Mouse (Mus musculus) neural tube, postnatal 0 days (tissue): ENCODE data around the gene Hspb9. TPM values are rescaled to one million over a fixed set of nuclear protein-coding genes. Genes with fewer than 3 reads are reported as not detected.

ENCODE experiments used
- polyA plus RNA-seq: library from polyadenylated mRNA; unstranded; fragments of >200 nt; fragmentation: Nextera tagmentation; extraction: Ambion mirVana; gene quantifications from 2 replicates; pipeline ENCODE4 v1.2.1, GENCODE M21; 2015

Hspb9 gene
- polyA plus RNA-seq: 0.37 TPM in 1 of 2 replicates, not detected in the other

DNA sequence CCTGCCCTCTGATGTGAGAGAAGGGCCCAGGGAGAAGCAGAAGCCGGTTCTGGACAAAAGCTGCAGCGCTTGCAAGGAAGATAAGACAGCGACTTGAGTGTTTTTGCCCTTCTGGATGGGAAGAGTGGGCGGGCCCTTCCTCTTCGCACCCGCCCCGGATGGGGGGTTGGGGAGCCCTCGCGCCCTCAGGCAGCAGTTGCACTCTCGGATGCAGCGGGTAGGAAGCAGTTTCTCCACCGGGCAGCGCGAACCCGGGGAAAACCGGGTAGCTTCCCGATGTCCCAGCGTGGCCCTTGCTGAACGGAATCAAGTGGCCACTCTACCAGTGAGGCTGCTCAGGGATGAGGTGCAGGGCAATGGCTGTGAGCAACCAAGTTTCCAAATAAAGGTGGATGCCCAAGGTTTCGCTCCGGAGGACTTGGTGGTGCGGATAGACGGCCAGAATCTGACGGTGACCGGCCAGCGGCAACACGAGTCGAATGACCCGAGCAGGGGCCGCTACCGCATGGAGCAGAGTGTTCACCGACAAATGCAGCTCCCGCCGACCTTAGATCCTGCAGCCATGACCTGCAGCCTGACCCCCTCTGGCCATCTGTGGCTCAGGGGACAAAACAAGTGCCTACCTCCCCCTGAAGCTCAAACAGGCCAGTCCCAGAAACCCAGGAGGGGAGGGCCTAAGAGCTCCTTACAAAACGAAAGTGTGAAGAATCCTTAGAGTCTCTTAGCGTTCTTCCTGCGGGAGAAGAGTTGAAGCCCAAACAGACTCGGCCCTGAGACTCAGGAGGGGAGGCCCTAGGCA is at the start of gene Hspb9:
Gene Hspb9, plus strand, starts transcription at position 116 of the 799 bp plus-strand sequence.

DNA sequence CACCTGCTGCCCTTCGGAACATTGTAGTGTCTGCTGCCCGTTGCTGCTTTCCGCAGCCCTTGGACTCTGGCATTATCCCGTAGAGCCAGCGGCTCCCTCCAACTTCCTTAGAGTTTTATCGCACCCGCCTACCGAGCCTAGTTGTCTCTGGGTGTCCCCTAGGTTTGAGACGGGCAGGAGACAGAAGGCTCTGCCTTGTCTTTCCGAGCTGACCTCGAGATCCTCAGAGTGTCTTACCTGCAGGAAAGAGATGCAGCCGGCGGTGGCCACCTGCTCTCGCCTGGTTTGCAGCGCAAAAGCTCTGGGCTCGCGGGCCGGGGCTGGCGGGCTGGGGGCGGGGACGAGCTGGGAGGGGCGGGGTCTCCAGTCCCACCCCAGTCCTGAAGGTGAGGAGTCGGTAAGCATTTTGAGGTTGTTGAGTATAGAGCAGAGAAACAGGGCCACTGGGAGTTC is 21.5 kb upstream of the Hspb9 start, which contains the start of gene Zfp385c:
Gene Zfp385c, minus strand, starts transcription at position 292 of the 453 bp plus-strand sequence.

DNA sequence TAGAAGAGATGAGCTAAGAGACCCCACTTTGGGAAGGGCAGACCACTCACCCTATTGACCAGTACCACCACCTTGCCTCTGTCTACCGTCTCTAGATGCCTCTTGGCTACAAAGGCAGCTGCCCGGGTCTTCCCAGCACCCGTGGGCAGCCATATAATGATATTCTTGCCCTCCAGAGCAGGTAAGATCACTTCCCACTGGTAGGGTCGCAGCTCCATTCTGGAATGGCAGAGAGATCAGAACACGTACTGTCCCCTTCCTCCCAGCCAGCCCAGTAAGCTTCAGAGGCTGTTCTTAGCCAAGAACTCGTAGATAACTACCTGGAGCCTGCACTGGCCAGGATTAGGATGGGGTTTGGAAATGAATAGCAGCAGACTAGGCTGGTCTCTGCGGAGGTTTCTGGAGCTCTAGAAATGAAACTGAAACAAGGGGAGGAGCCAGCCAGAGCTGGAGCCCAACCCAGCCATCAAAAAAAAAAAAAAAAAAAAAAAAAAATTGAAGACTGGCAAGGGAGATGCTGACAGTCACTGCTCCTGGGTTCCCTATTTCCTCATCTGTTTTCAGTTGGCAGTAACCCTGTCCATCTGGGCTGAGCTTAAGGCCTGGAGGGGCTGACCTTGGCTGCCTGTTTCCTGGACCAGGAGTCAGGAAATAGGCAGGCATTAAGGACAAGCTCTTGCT is 9.7 kb upstream of the Hspb9 start, which contains the start of gene Dhx58:
Gene Dhx58, minus strand, starts transcription at position 421 of the 681 bp plus-strand sequence.

DNA sequence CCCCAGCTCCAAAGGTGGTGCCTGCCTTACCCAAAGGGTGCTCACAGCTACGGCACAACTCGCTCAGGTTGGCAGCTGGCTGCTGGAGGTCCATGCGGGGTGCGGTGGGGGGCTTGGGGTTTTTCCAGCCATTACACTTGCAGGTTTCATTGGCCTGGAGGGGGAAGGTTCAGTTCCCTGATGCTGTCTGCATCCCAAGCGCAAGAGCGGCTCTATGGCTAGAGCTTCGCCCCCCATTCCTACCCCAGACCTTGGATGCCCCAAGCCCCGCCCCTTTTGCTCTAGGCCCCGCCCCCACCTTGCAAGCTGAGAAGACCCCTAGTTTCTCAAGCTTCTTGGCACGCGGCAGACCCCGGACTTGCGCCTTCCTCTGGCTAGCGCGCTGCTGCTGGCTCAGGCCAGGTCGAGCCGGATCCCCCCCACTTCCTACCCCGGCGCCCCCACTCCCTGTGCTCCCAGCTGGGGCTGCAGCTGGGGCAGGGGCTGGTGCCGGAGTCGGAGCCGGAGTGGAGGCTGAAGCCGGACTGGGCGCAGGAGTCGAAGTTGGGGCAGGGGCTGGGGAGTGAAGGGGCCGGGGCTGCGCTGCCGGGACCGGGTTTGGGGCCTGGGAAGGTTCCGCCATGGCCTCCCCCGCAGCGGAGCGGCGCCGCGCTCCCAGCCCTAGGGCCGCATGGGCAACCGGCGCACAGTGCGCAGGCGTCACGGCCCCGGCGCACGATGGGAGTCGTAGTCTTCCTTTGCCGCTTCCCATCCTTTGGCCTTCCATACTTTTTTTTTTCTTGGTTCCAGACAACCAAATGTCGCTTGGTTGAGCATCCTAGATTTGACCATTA is 1.7 kb upstream of the Hspb9 start, which contains the start of gene Kat2a:
Gene Kat2a, minus strand, starts transcription at position 683 of the 833 bp plus-strand sequence.

DNA sequence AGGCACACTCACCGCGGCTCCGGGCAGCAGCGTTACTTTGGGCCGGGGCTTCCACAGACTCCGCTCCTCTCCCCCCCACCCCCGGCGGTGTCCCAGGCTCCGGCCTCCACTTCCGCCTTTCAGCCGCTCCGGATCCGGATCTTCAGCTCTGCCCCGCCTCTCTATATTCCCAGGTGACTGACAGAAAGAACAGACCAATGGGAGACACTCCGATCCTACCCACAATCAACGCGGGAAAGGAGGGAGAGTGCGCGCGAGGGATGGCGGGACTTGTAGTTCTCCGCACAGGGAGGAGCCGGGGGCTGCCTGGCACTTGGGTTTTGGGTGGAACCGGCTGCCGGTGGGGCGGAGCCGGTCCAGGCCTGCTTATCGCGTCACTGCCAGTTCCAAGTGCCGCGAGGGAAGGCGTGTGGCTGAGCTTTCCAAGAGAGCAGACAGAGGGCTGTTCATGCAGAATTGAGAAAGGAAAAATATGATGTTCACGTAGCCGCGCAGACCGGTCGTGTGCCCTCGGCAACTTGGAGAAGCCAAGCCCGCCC is 24.5 kb downstream of the Hspb9 start, which contains the start of gene Rab5c:
Gene Rab5c, minus strand, starts transcription at position 150 of the 539 bp plus-strand sequence.

DNA sequence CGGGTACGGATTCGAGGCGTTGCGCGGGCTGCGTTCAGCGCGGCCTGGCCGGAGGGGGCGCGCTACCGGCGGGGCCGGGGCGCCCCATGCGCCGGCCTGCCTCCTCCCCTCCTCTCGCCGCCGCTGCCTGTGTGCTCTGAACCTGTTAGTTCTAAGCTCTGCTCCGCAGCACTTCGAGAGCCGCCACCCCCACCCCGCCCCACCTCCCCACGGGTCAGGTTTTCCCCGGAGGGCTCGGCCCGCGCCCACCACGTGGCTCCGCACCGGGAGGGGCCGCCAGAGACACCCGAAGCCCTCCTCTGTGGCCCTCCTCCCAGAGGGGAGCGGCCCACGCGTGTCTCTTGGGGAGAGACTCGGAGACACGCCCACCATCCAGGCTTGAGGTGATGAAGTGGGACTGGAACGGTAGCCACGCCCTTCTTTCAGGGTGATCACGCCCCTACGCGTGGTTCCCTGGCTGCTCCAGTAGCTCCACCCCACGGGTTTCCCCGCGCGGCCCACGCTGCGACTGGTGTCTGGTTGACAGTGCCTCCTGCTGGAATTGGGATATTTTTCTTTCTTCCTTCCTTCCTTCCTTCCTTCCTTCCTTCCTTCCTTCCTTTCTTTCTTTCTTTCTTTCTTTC is 46.1 kb downstream of the Hspb9 start, which contains the start of gene Kcnh4:
Gene Kcnh4, minus strand, starts transcription at position 332 of the 623 bp plus-strand sequence.

DNA sequence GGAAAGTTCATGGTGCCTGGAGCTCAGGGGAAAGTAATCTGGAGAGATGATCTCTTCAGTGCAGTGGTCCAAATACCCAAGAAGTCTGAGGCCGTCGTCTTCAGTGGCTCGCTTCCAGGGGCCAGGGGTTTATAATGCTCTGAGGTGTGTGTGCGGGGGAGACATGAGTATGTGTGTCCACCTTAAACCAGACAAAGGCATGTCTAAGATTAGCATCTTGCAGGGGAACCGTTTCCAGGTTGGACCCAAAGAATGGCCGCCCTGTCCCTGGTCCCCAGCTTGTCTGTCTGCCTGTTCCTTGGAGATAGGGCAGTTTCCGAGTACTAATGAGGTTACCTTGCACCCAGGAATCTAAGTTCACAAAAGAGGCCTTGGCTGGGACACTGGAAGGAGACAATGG is 49.2 kb downstream of the Hspb9 start, which contains the start of gene Hcrt:
Gene Hcrt, minus strand, starts transcription at position 101 of the 400 bp plus-strand sequence.

Other genes starting within 250 kb of the Hspb9 start
- 8.3 and 8.5 TPM in 2 replicates for gene Klhl11, start 241.1 kb upstream of the Hspb9 start, polyA plus RNA-seq
- 118 and 128 TPM in 2 replicates for gene Acly, start 185.8 kb upstream of the Hspb9 start, polyA plus RNA-seq
- 1.3 and 2.2 TPM in 2 replicates for gene Ttc25, start 168.2 kb upstream of the Hspb9 start, polyA plus RNA-seq
- 170 and 228 TPM in 2 replicates for gene Cnp, start 138.9 kb upstream of the Hspb9 start, polyA plus RNA-seq
- 65.0 and 77.4 TPM in 2 replicates for gene Nkiras2, start 94.6 kb upstream of the Hspb9 start, polyA plus RNA-seq
- 208 and 230 TPM in 2 replicates for gene Dnajc7, start 93.7 kb upstream of the Hspb9 start, polyA plus RNA-seq
- gene Zfp385c, start 21.4 kb upstream of the Hspb9 start, polyA plus RNA-seq: 0.69 and 1.0 TPM in 2 replicates
- gene Dhx58, start 9.6 kb upstream of the Hspb9 start, polyA plus RNA-seq: 2.3 and 2.5 TPM in 2 replicates
- 60.5 and 62.5 TPM in 2 replicates for gene Kat2a, start 1.4 kb upstream of the Hspb9 start, polyA plus RNA-seq
- gene Rab5c, start 24.4 kb downstream of the Hspb9 start, polyA plus RNA-seq: 31.1 and 35.2 TPM in 2 replicates
- 3.7 and 5.5 TPM in 2 replicates for gene Kcnh4, start 46.1 kb downstream of the Hspb9 start, polyA plus RNA-seq
- 0.76 and 1.3 TPM in 2 replicates for gene Hcrt, start 49.1 kb downstream of the Hspb9 start, polyA plus RNA-seq
- 8.1 and 8.2 TPM in 2 replicates for gene Ghdc, start 57.1 kb downstream of the Hspb9 start, polyA plus RNA-seq
- gene Stat5b, start 136.9 kb downstream of the Hspb9 start, polyA plus RNA-seq: 16.4 and 17.6 TPM in 2 replicates
- gene Stat5a, start 145.5 kb downstream of the Hspb9 start, polyA plus RNA-seq: 2.3 and 3.0 TPM in 2 replicates
- gene Stat3, start 225.7 kb downstream of the Hspb9 start, polyA plus RNA-seq: 49.0 and 55.4 TPM in 2 replicates